Mouse (Mus musculus): ENCODE results near the gene Tat.

DNA sequence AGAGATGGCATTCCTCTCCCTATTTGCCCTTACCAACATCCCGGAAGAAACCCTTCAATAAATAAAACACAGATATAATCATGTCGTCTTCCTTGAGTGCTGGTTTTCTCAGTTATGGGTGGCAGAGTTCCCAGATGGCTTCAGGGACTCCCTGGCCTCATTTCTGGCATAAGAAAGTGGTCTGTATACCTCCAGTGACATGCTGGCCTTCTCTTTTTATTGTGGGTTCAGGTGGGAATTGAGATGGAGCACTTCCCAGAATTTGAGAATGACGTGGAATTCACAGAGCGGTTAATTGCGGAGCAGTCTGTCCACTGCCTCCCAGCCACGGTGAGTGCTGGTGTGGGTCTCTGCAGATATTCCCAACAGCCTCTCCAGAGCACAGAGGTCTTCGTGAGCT, 7.8 kb downstream of the Tat start:
- TF ChIP-seq CTCF (conservative IDR thresholded peaks at IDR 0.05; ENCODE audit: insufficient read depth, insufficient read length, low read depth, low read length) (no peak), POLR2A (IDR thresholded peaks at IDR 0.05; ENCODE audit: low read depth, low read length) (no peak)

All from kidney, adult 2 months (tissue).